Mouse (Mus musculus) forebrain, embryonic 10.5 days (tissue): ENCODE data around the gene Olfr550. TPM values are rescaled to one million over a fixed set of nuclear protein-coding genes. Genes with fewer than 3 reads are reported as not detected.
"Not testable (repeated sequence)": the region's sequence is repeated elsewhere in the genome, so short reads cannot be mapped to it uniquely, and the experiment has no call there.

Experiments
- DNase-seq: peaks from one replicate; pipeline ENCODE4 v3.0.0-alpha.2; 2017; ENCODE audit warnings: low spot score; ENCODE audit errors: extremely low spot score
- H3K27ac ChIP-seq: fragments of 300-500 bp; sonication (generic); 2 replicates; pipeline ENCODE4 v1.5.1; 2016; ENCODE audit warnings: mild to moderate bottlenecking
- H3K27me3 ChIP-seq: fragments of 300-500 bp; sonication (generic); 2 replicates; pipeline ENCODE4 v1.6.1; 2016; ENCODE audit warnings: mild to moderate bottlenecking; ENCODE audit not compliant: poor library complexity, severe bottlenecking
- H3K36me3 ChIP-seq: fragments of 300-500 bp; sonication (generic); replicated peaks from 2 replicates; pipeline ENCODE4 v1.6.1; 2016; ENCODE audit warnings: mild to moderate bottlenecking, moderate library complexity
- H3K4me1 ChIP-seq: fragments of 300-500 bp; sonication (generic); 2 replicates; pipeline ENCODE4 v1.6.1; 2016
- H3K4me3 ChIP-seq: fragments of 300-500 bp; sonication (generic); 2 replicates; pipeline ENCODE4 v1.5.1; 2016; ENCODE audit warnings: mild to moderate bottlenecking, moderate library complexity
- H3K9me3 ChIP-seq: fragments of 300-500 bp; sonication (generic); 2 replicates; pipeline ENCODE4 v1.6.1; 2016; ENCODE audit warnings: mild to moderate bottlenecking, moderate library complexity
- WGBS: fragments of 180-500 bp; shearing (Covaris S2); methylation state at CpG from one replicate; pipeline ENCODE4 v1.1.7; 2016; 5-methylcytosine and 5-hydroxymethylcytosine counted together
- polyA plus RNA-seq: library from polyadenylated mRNA; unstranded; fragments of >200 nt; fragmentation: Nextera tagmentation; extraction: Ambion mirVana; gene quantifications from 2 replicates; pipeline ENCODE4 v1.2.1, GENCODE M21; 2016

Gene Olfr550
- polyA plus RNA-seq, 1 experiment from 2014 or later = not detected

DNA sequence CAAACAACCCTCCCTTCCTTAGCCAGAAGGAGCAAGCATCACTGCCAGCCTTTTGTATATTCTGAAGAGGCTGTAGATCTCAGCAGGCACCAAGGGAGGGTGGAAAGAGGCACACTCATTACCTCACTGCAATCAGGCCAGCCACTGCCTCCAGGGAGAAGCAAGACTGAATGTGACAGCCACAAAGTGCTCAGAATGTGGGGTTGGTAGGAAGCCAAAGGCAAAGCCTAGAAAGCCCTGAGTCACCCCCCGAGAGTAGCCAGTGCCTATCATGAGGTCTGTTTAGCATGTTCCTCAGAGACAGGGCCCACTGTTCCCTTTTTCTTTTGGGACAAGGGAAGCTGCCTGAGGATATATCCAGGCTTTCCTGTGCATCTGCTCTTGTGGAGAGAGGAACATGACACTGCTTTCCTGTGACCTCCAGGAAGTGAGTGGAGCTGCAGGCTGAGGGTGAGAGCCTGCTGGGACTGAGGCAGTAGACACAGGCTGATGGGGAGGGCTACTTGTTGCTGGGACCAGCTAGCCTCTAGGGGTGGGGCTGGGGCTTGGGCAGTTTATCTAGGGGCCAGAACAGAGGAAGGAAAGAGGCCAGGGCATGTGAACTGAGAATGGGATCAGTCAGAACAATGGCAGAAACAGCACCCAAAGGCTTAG, 26.3 kb downstream of the Olfr550 start, which contains the start of gene Olfr552:
Gene Olfr552, plus strand, starts transcription at position 393 of the 654 bp plus-strand sequence.
- Histone ChIP-seq H3K9me3 (no peaks in the 10 kb centered on the region), H3K36me3 (no peaks in the 10 kb centered on the region), H3K27ac (no peak within 1 kb of the TSS), H3K27me3 (no peaks in the 10 kb centered on the region), H3K4me1 (no peaks in the 10 kb centered on the region), H3K4me3 (no peak within 1 kb of the TSS)
- 65% methylated on average over 1 of the region's 1 CpGs for WGBS
- no peak for DNase-seq

DNA sequence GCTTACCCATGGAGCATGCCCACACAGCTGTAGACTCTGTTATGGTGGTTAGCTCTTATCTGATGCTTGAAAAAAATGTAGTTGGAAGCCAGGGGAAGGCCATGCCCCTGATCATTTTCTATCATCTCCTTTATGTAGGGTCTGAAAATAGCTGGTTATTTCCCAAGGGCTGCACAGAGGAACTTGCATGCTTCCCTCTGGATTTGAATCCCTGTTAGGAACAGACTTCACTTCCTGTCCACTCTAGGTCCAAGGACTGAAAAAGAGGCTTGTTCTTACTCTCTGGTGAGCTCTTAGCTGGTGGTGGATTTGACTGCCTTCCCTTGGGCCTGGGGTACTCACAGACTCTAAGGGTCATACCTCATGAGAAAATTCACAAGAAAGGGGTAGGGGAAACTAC, 46.9 kb downstream of the Olfr550 start, which contains the start of gene Olfr553:
Gene Olfr553, minus strand, starts transcription at position 101 of the 400 bp plus-strand sequence.
- Histone ChIP-seq H3K27me3 (no peaks in the 10 kb centered on the region), H3K27ac (no peak within 1 kb of the TSS), H3K4me1 (no peaks in the 10 kb centered on the region), H3K36me3 (no peaks in the 10 kb centered on the region), H3K4me3 (no peak within 1 kb of the TSS), H3K9me3 (no peaks in the 10 kb centered on the region)
- DNase-seq = no peak

DNA sequence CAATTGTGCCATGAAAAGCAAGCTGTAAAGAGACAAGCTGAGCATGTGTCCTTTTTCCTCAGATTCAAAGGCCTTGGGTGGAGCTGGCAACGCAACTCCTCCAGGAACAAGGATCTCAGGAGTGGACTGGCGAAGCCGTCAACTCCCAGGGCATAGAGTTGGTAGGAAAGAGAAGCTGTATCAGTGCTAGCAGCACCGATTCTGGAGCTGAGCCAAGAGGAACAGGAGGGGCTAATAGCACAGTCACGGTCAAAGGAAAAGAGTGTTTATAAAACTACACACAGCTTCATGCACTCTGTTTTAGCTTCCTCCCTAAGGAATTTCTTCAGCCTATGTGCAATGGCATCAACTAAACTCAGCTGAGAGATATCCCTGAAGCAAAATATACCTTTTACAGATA, 48.4 kb downstream of the Olfr550 start:
- H3K4me3 ChIP-seq = no peak overlapping the region
- no peaks in the 10 kb centered on the region for H3K4me1 ChIP-seq
- no peaks in the 10 kb centered on the region for H3K27me3 ChIP-seq
- H3K36me3 ChIP-seq = no peaks in the 10 kb centered on the region
- H3K9me3 ChIP-seq = no peaks in the 10 kb centered on the region
- H3K27ac ChIP-seq = no peak overlapping the region
- DNase-seq = no peak
- 86% methylated on average over 5 of the region's 5 CpGs for WGBS

DNA sequence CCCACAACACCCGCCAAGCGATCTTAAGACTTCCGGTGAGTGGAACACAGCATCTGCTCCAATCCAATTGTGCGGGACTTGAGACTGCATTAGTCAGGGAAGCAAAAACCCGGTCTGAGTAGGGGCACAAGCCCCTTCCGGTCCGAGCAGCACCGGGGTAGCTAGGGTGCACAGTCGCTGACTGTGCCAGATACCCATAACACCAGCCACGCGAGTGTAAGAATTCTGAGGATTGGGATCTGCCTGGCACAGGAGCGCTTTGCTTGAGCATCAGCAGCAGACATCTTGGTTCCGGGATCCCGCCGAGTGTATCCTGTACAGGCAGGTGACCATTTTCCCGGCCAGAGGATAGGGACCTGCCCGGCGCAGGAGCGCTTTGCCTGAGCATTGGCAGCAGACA, 49.1 kb downstream of the Olfr550 start:
- H3K4me3 ChIP-seq, H3K9me3 ChIP-seq, DNase-seq, H3K27me3 ChIP-seq, H3K27ac ChIP-seq, H3K4me1 ChIP-seq, H3K36me3 ChIP-seq: not testable (repeated sequence)
- WGBS = 92% methylated on average over 19 of the region's 19 CpGs

Other genes starting within 250 kb of the Olfr550 start
- 296 and 311 TPM in 2 replicates for gene Rrm1, start 129.7 kb upstream of the Olfr550 start, polyA plus RNA-seq
- 0.19 and 0.55 TPM in 2 replicates for gene Olfr543, start 89.8 kb upstream of the Olfr550 start, polyA plus RNA-seq
- 0.06 and 0.14 TPM in 2 replicates for gene Olfr544, start 83.1 kb upstream of the Olfr550 start, polyA plus RNA-seq
- gene Olfr545, start 71.9 kb upstream of the Olfr550 start, polyA plus RNA-seq = 0.05 and 0.17 TPM in 2 replicates
- gene Olfr547, start 36.7 kb upstream of the Olfr550 start, polyA plus RNA-seq = not detected in 2 replicates
- not detected in 2 replicates for gene Olfr548-ps1, start 30.5 kb upstream of the Olfr550 start, polyA plus RNA-seq
- gene Olfr549, start 21.6 kb upstream of the Olfr550 start, polyA plus RNA-seq = not detected in 2 replicates
- gene Trim21, start 6.0 kb upstream of the Olfr550 start, polyA plus RNA-seq = 0.25 and 0.33 TPM in 2 replicates
- not detected in 2 replicates for gene Olfr551, start 20.4 kb downstream of the Olfr550 start, polyA plus RNA-seq
- not detected in 2 replicates for gene Olfr552, start 26.3 kb downstream of the Olfr550 start, polyA plus RNA-seq
- gene Olfr553, start 46.8 kb downstream of the Olfr550 start, polyA plus RNA-seq = not detected in 2 replicates
- not detected in 2 replicates for gene Olfr554, start 67.0 kb downstream of the Olfr550 start, polyA plus RNA-seq
- gene Olfr555, start 87.4 kb downstream of the Olfr550 start, polyA plus RNA-seq = not detected in 2 replicates
- not detected in 2 replicates for gene Olfr556, start 93.5 kb downstream of the Olfr550 start, polyA plus RNA-seq
- 9.3 and 10.9 TPM in 2 replicates for gene Trim68, start 115.9 kb downstream of the Olfr550 start, polyA plus RNA-seq
- gene Olfr557, start 124.5 kb downstream of the Olfr550 start, polyA plus RNA-seq = not detected in 2 replicates
- gene Olfr558, start 130.8 kb downstream of the Olfr550 start, polyA plus RNA-seq = not detected in 2 replicates
- gene Olfr33, start 147.6 kb downstream of the Olfr550 start, polyA plus RNA-seq = not detected in 2 replicates
- not detected in 2 replicates for gene Olfr559, start 156.0 kb downstream of the Olfr550 start, polyA plus RNA-seq
- not detected in 2 replicates for gene Olfr560, start 187.9 kb downstream of the Olfr550 start, polyA plus RNA-seq
- gene Olfr78, start 188.0 kb downstream of the Olfr550 start, polyA plus RNA-seq = not detected in 2 replicates
- gene Olfr561, start 199.8 kb downstream of the Olfr550 start, polyA plus RNA-seq = not detected in 2 replicates
- not detected in 2 replicates for gene Olfr564, start 232.0 kb downstream of the Olfr550 start, polyA plus RNA-seq